Mouse (Mus musculus) frontal cortex, postnatal 10 days (tissue): ENCODE data around the gene Rbm6.

Experiments
- DNase-seq, 2 experiments: peaks; one replicate each; pipeline ENCODE4 v3.0.0; 2022; ENCODE audit warnings: low spot score in 2 of 2, mixed read lengths in 1 of 2

Rbm6 gene

GRCm38 (mm10) chr9:107880411-107880810 lies 7.4 kb upstream of the Rbm6 start:
- no peak for DNase-seq

GRCm38 (mm10) chr9:107872350-107873098 lies 513 bp downstream of the Rbm6 start:
- DNase-seq: peak; percentile 92 to 95

- DNase-seq: no peak
Observed at GRCm38 (mm10) chr9:107866081-107866480, 7.0 kb downstream of the Rbm6 start.

GRCm38 (mm10) chr9:107864493-107864892 lies 8.5 kb downstream of the Rbm6 start:
- DNase-seq: no peak

DNA sequence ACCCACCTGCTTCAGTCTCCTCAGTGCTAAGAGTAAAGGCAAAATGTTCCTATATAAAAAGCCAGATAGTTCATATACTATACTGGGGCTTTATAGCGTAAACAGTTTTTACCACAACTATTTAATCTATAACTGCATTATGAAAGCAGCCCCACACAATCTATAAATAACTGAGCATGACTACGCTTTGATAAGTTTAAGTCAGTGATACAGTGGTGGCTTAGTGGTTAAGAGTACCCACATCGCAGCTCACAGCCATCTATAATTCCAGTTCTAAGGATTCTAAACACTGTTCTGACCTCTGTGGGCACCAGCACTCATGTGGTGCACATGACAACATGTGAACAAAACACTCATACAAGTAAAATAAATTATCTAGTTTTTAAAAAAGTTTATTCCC lies 14.7 kb downstream of the Rbm6 start:
- no peak for DNase-seq

DNA sequence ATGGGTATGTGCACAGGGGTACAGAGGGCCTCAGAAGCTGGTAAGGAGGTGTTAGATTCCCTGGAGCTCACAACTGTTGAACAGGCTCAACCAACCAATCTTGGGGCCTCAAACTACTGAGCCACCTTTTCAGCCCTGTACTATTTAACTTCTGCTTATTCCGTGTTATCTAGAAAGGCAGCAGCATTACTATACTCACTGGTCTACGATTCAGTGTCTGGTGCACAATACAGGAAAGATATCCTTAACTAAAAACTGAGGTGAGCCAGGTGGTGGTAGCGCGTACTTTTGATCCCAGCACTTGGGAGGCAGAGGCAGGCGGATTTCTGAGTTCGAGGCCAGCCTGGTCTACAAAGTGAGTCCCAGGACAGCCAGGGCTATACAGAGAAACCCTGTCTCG lies 24.1 kb downstream of the Rbm6 start:
- no peak for DNase-seq

- no peak for DNase-seq
Observed at GRCm38 (mm10) chr9:107842709-107843108, 30.3 kb downstream of the Rbm6 start.

GRCm38 (mm10) chr9:107838869-107839268 lies 34.2 kb downstream of the Rbm6 start:
- DNase-seq: no peak

GRCm38 (mm10) chr9:107833826-107834225 lies 39.2 kb downstream of the Rbm6 start:
- no peak for DNase-seq

DNA sequence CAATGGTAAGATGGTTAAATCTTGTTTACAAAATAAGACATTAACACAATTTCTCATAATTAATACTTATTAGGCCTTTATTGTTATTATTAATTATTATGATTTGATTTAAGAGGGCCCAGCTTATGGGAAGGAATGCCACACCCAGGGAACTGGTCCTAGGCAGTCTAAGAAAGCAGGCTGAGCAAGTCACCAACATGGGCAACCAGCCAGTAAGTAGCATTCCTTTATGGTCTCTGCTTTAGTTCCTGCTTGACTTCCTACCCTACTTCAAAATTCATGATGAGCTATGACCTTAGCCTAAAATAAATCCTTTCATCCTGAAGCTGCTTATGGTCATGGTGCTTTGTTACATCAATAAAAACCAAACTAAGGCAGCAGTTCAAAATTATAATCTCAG lies 41.3 kb downstream of the Rbm6 start:
- DNase-seq: no peak

GRCm38 (mm10) chr9:107812132-107812531 lies 60.9 kb downstream of the Rbm6 start:
- DNase-seq: no peak

GRCm38 (mm10) chr9:107810985-107811384 lies 62.1 kb downstream of the Rbm6 start:
- DNase-seq: no peak

- no peak for DNase-seq
Observed at GRCm38 (mm10) chr9:107791714-107792113, 81.3 kb downstream of the Rbm6 start.

DNA sequence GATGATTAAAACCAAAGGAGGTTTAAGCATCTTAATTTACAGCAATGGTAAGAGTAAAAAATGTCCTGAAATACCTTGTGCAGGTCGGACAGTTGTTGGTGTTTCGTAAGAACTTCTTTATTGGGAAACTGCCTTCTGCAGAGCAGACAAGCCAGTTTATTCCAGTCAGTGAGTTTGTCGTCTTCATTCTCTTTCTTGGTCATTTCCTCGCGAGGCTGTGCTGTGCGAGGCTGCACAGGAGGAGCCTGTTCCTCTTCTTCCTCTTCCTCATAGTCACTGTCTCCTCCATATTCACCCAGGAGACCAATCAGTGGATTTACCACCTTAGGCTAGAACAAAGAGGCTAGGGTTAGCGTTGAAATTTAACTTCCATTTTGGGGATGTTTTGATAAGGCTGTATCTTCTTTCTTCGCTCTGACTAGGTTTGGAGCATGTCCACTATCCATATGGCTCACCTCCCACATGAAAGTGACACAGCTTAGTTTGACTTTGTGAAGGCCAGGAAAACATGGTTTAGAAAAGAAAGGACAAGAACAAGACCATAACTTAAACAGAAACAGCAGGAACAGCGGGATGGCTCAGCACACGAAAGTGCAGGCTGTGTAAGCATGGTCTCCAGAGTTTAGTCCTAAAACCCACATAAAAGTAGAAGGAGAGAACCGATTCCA lies 90.4 kb downstream of the Rbm6 start:
- DNase-seq: no peak

DNA sequence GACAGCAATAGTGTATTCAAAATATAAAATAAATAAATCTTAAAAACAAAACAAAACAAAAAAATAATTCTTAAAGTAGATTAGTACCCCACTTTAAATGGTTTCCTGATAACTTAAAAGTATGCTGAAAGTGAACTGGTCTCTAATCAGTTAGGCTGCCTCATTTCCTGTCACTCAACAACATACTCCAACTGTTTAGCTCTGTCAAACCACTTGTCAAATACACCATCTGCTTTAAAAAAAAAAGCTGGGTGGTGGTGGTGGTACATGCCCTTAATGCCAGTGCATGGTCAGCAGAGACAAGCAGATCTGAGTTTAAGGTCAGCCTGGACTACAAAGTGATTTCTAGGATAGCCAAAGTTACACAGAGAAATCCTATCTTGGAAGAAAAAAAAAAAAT lies 96.2 kb downstream of the Rbm6 start:
- DNase-seq: no peak

DNA sequence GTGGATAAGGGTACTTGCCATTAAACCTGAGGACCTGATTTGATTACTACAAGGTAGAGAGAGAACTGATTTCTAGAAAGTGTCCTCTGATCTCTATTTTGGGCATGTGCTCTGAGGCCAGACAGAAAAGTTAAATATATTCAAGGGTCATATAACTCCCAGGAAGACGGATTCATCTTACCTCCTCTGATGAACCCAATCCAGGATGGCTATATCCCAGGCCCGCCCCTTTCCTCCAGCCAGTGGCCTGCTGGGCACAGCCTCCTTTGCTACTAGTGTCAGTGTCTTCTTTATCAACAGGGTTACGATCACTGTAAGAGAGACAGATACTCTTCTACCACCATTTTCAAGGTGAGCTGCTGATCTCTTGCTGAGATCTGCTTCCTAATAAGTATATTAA lies 98.6 kb downstream of the Rbm6 start:
- no peak for DNase-seq

- DNase-seq: no peak
Observed at GRCm38 (mm10) chr9:107771782-107772181, 101.3 kb downstream of the Rbm6 start.

DNA sequence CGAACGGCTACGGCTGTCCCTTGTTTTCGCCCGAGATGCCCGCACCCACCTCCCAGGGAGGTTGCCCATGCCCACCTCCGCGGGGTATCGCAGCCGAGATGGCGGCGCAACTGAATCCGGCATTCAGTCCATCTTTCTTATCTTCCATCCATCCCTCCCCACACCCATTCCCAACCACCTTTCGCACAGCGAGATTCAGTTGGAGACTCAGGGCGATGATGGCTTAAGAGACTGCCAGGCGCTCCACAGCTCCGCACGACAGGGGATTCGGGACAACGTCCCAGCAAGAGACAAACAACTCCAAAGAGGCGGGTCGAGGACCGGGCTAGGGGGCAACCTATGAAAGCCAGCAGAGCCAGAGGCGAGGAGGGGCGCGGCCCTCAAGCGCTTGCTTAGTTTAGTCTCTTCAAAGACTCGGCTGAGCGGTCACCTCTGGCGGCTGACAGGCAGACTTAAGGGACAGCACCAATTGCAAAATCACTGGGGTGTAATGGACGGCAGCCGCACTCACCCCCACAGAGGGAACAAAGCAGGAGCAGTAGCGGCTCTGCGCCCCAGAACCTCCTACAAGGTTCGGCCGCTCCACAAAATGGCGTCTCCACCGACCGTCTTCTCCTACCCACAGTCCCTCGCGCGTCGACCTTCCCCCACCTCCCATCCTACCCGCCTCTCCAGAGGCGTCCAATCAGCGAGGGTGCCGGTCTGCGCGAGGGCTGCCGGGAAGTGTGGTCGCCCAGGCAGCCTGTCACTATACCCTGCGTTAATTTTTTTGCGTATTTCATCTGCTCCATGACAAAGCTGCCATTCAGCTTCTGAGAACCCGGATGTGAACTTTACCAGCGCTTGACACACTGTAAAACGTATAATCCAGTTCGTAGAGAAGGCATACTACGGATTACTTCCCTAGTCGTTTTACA lies 102.4 kb downstream of the Rbm6 start, which contains the start of gene Rbm5:
Gene Rbm5, minus strand, starts transcription at position 623 of the 917 bp plus-strand sequence.
- DNase-seq: peak; percentile 91 to 92

- DNase-seq: no peak
Observed at GRCm38 (mm10) chr9:107770037-107770373, 103.0 kb downstream of the Rbm6 start.

DNA sequence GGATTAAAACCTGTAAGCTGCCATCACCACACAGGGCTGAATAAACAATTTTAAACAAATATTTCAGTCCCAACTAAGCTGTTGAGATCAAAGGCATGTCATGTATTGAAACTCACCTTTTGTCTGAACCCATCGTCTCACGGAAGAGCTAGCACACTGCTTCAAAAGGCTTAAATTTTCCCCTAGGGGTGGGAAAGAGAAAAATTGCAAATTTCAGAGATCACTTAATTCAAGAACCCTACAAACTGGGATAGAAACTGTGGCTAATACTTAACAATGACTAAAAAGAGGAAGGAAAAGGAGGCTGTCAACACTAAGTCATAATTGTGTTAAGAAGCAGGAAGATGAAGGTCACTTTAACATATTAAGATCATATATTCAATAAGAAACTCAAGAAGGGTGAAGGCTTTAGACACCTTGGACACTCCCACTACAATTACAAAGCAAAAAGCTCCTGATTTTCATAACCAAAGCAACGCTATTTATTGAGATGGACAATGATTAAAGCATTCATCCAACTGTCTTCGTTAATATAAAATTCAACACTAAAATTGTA lies 103.5 kb downstream of the Rbm6 start:
- DNase-seq: no peak

- no peak for DNase-seq
Observed at GRCm38 (mm10) chr9:107768851-107769250, 104.2 kb downstream of the Rbm6 start.

GRCm38 (mm10) chr9:107759593-107759992 lies 113.4 kb downstream of the Rbm6 start:
- DNase-seq: no peak
